Mouse (Mus musculus) adrenal gland, adult 8-10 months (tissue): Measurements from ENCODE around the gene Alyref. TPM values are rescaled to one million over a fixed set of nuclear protein-coding genes. Genes with fewer than 3 reads are reported as not detected.
"Not testable (repeated sequence)": the region's sequence is repeated elsewhere in the genome, so short reads cannot be mapped to it uniquely, and the experiment has no call there.

ENCODE experiments used
- DNase-seq: peaks from one replicate; pipeline ENCODE4 v3.0.0; 2022
- total RNA-seq, 4 experiments: library from RNA; stranded (reverse); gene quantifications; 2 replicates each; pipeline ENCODE4 v1.2.4; 2022

The Alyref gene
- total RNA-seq, 4 experiments from 2014 or later, result 52.1 to 102 (median 72.7) TPM

DNA sequence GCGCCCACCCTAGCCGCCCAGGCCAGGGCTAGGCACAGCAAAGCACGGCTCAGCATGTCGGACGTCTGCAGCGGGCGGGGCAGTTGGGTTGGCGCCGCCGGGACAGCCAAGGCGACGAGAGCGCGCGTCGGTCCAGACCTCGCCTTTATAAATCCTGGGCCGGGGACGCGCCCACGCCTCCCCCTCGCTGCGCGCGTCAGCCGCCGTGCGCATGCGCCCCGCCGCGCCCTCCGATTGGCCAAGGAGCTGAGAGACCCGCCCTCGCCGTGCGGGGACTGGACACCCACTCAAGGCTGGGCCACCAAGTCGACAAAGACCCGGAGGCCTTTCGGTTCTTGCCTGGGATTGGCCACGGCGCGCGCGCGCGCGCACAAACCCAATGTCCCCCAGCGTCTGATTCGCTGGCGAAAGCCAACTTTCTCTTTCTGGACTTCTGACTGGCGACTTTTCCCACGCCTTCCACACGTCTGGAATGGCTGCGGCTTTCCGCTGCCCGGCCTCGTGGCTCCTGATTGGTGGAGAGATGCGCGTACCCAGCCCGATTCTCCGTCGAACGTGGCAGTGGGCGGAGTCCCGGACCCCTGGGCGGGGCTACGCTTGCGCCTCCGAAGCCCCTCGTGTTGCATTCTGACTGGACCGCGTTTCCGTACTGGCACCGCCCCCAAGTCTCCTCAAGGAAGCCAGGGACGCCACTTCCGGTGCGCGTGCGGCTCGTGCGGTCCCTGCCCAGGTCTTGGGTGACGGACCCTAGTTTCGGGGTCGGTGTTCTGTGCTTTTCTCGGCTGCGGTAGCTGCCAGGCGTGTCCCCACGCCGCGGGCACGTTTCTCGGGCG lies 25.2 kb downstream of the Alyref start, which contains the start of gene P4hb:
P4hb (minus strand) TSS at position 502 of the 833 bp plus-strand sequence.
- peak; percentile 100 for DNase-seq

DNA sequence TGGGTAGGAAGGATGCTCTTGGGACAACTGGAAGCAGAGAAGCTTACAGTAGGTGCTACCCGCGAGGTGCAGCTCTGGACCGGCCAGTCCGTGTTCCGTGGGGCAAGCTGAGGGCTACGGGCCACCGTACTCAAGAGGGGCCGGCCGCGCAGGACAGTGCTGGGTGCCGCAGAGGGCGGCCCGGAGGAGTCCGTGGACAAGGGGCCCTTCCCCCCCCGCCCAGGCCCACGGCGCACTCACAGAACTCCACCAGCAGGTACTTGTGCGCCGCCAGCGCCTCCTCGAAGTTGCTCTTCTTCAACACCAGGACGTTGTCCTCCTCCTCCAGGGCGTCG lies 25.8 kb downstream of the Alyref start:
- no peak for DNase-seq

DNA sequence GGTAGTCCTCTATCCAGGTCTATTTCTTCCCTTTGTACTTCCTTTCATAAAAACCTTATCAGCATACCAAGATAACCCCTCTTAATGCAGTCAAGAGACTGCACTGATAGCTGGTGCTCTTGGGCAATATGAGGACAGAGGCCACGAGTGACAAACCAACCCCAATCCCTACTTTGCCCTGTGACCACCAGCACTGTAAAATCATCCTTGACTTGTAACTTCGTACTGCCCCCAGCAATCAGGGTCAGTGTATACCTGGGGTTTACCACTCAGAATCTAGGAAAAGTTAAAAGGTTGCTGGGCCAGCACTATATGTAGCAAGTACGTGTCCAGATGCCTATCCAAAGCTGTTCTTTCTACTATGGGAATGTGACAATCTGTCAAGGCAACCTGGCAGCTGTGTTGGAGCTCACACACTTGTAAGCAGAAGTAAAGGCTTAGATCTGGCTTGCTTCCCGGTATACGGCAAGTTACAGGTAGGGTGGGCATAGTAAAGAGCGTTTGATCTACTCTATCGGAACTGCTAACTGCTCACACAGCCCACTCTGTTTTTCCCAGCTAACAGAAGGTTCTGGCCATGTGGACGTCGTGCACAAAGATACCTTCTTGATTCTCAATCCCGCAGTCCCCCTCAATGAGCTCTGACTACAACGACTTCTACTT lies 26.3 kb downstream of the Alyref start:
- DNase-seq, result no peak

DNA sequence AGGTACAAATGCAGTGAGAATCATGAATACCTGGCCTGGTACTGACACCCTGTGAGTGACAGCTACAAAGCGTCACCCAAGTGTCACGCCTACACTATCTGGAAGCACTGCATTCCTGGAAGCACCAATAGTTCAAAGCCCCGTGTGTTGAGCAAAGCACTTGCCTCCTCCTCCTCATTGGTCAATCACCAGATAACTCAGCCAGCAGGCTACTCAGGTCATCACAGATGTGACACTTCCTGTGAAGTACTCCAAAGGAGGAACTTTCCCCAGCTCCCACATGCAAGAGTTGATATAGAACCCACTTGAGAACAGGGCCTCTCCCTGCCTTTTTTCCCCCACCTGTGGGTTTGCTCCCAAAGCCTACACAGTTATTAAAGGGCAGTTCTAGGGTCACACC lies 27.0 kb downstream of the Alyref start:
- DNase-seq, result no peak

DNA sequence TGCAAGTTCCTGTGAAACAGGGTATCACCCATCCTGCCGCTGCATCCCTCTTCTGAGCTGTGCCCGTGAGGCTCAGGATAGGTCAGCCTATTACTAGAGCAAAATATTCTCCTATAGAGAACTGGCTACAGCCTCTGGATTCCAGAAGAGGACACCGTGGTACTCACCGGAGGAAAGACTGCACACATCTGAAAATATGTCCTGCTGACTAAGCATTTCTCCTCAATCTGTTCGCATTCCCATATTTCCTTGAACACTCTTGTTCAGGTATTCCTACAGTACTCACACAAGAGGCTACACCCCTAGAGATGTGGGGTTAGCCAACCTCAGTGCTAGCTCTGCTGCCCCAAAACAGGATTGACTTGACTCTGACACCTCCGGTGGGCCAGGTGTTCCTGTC lies 29.8 kb downstream of the Alyref start:
- DNase-seq, result no peak

DNA sequence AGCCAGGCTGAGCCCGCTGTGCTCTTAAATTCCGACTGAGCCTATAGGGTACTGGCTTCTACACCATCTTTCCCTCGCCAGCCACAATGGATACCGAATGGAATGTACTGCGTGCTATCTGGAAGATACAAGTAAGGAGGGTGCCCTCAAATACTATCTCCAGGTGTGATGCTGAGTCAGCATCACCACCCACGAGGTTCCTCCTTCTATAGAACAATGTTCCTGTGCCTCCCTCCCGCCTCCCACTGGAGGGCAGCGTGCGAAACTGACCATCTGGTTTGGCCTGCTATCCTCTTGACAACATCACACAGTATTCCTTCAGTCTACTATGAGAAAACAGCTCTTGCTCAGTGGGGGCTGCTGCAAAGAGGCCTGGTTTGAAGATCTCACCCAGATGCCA lies 33.1 kb downstream of the Alyref start:
- DNase-seq, result no peak

DNA sequence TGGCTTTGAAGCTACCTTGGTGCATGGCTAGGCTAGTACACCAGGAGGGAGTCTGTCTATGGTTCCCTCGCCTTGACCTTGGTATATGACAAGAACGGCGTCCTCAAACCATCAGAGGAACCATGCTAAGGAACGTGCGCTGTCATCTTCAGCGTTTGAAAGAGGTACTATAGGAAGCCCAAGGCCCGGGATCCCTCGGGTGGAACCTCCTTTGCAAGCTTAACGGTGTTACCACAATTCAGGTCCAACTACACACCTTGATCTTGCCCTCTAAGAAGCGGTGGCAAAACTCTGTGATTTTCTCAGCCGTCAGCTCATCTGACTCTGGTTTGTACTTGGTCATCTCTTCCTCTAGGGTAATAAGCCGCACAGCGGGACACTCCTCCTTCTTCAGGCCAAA lies 35.2 kb downstream of the Alyref start:
- no peak for DNase-seq

DNA sequence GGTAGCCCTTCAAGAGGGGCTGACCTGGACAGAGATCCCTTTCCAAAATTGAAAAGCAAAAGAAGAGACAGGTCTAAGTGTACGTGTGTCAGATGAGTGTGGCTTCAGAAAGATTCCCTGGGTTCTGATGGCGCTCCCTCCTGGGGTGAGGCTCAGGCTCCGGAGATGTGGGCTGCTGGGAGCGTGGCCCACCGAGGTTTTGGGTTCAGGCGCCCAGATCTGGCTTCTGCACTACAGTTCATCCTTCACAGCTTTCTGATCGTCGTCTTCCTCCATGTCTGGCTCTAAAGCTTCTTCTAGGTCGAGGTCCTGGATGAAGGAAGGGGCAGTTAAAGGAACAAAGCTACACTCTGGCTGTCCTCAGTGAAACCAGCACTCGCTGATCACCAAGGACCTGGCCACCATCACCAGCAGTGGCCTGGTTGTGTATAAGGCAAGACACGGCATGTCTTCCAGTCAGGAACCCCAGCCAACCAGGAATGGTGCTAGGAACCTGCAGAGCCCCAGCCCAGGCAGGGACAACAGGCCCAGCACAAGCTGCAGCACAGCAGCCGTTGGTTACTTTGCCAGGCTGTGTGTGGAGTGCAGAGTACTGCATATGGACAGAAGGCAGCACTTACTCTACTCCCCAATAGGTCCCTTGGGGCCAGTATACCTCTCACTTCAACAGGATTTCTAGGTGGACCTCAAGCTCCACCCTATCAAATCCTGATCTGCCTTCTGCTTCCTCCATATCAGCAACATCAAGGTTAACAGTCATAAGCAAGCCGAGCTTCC lies 37.0 kb downstream of the Alyref start:
- DNase-seq, result no peak

DNA sequence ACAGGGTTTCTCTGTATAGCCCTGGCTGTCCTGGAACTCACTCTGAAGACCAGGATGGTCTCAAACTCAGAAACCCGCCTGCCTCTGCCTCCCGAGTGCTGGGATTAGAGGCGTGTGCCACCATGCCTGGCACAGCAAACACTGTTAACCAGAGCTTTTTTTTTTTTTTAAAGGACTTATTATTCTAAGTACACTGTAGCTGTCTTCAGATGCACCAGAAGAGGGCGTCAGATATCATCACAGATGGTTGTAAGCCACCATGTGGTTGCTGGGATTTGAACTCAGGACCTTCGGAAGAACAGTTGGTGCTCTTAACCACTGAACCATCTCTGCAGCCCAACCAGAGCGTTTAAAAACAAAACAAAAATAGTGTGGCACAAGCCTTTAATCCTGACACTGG lies 39.3 kb downstream of the Alyref start:
- not testable (repeated sequence) for DNase-seq

DNA sequence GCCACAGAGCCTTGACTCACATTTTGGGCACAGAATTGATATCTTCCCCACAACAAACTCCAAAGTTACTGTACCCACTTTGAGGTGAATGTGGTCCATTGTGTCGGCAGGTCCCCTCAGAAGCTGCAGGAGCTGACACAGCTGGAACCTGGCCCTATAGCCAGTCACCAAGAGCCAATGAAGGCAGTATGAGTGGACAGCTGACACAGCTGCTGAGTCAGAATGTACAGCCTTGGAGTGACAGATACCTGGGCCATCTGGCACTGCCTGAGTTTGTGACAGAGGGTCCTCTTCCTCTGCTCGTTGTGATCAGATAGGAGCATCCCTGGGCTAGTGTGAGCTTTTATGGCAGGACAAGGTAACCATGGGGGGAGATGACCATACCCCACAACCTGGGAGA lies 42.9 kb downstream of the Alyref start:
- DNase-seq, result peak; percentile 67

DNA sequence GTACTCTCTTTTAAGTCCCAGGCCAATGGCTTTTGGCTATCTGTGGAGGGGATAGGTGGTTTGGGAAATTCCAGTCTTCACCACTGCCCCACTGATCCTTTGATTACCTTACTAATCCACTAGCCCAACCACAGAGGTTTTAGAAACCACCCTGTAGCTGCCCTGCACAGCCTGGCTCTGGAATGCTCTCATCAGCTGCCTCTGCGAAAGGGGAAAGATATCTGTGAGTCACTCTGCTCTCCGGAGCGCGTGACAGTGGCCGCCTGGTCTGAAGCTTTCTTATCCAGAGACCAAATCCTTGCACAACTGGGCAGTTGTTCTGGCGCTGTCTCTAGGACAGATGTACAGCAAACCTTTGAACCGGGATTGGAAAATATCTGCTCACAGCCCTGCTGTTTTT lies 43.3 kb downstream of the Alyref start:
- DNase-seq, result peak; percentile 67

DNA sequence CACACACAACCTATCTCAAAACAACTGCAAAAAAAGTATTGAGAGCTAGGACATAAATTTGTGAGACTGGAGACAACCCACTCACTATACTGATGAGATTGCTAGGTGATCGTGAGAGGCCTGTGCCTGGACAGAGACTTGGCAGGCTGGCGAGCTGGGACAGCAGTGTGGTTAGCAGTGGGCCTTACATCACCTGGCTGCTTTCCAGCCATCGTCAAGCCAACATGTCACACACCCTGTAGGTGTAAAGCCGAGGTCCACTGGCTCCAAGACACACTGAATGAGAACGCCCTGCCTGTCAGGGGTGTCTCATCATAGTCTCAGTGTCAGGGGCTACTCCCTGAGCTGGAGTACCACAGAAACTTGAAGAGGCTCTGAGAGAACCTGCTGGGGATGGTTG lies 45.4 kb downstream of the Alyref start:
- DNase-seq, result no peak

DNA sequence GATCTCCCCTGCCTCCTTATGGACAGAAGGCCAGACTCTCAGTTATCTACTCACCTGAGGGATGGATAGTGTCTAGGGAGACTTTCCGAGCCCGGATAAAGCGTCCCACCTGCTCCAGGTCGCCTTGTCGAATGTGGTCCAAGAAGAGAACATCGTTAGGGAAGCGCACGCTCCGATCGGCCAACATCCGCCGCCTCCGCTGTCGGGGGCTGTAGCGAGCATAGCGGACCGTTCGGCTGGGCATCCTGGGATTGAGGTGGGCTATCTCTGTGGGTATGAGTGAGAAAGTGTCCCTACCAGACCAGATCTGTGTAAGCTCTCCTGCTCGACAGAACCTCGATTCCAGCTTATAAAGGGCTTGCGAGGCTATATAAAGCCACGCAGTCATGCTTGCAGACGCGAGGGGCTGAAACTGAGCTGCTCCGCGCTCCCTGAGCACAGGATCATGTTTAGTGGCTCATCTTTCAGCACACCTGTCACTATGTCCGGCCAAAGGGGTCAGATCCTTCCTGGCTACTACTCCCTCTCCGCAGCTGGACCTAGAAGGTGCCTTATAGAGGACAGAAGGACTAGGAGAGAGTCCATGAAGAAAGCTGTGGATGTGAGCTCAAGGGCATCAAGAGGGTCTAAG lies 47.2 kb downstream of the Alyref start, which contains the start of gene Ppp1r27:
Ppp1r27 (minus strand) TSS at position 323 of the 631 bp plus-strand sequence.
- DNase-seq, result no peak

DNA sequence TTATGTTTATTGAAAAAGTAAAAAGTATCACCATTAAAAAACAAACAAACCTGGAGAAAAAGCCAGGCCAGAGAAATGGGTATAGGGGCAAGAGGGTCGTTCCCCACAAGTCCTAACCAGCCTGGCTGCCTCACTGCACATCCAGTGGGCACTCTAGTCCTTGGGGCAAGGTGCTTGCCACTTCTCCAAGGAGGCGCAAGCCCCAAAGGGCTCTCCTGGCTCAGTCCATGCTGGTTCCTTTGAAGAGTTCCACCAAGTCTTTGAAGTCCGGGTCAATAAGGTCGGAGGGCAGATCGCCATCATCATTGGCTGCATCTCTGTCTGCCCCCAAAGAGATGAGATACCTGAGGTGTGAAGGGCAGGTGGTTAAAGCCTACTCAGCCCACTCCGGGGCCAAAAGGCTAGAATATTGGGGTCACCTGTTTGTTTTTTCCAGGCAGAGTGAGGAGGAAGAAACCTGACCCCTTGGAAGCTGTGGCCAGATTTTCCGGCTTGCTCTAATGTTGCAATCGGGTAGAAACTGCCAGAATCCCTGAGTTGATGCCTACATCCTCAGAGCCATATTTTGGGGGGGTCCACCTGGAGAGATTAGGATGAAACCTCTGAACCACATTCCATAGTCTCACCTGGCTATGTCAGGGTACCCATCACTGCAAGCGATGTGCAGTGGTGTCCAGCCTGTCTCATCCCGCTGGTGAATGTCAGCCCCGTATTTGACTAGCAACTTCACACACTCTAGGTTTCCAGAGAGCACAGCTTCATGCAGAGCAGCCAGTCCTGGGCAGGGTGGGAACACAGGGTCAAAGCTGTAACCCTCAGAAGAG lies 48.0 kb downstream of the Alyref start:
- DNase-seq, result no peak

DNA sequence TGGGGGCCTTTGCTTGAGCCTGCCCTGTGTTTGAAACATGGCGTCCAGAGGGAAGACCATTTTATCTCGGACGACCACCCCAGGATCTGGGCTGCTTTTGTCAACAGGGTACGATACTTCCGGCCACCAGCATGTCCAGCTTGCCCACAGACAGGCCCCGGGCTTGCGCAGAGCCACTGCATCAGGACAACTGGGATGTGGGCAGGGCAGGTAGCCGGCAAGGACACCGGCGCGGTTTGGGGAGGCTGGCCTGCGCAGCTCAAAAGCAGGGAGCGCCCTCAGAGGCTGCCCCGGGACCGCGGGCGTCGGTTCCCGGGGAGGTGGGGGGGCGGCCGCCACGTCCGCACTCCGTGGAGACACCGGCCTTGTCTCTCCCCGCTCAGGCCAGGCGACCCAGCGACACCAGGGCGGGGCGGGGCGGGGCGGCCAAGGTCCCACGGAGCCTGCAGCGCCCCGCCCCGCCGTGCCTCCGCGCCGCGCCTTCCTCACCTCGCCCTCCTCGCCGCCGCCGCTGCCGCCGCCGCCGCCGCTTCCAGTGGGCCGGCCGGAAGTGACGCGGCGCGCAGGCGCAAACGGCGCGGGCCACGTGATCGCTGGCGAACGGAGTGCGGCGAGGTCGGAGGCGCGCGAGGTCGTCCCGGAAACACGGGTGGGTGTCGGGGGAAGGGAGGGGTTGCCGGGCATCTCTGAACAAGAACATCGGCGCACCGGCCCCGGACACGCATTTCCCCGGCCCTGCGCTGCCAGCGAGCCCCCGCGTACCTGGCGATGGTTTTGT lies 48.8 kb downstream of the Alyref start, which contains the start of gene Mcrip1:
Mcrip1 (minus strand) TSS at position 560 of the 778 bp plus-strand sequence.
- DNase-seq, result peak; percentile 90

DNA sequence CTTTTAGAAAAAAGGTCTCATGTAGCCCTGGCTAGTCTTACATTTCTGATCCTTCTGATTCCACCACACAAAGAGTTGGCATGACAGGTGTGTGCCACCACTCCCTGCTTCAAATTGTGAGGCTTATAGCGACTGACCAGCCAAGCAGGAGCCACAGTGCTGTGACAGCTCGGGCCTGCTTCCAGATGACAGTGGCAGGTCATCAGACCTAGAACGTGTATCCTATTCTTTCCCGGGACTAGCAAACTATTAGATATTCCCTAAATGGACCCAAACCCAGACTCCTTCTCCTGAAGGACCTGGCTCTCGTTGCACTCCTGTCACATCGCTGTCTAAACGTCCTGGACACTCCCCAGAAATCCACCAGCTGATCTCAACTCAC lies 49.4 kb downstream of the Alyref start:
- no peak for DNase-seq

DNA sequence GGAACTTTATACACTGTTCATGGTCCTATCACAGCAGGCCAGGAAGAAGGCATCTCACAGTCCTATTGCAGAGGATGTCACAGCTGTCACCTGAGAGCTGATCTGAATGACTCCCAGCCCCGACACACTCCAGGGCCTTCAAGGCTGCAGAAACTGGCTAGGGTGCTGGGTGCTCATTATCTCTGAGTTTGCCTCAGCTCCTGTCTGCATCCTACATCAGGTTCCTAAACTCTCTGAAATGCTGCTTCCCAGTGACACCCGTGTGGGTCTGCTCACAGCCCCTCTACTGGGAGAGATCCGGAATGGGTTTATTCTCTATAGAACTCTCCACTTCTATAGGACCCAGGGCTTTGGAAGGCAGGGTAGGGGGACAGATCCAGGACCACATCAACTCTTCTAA lies 50.0 kb downstream of the Alyref start:
- DNase-seq, result no peak

DNA sequence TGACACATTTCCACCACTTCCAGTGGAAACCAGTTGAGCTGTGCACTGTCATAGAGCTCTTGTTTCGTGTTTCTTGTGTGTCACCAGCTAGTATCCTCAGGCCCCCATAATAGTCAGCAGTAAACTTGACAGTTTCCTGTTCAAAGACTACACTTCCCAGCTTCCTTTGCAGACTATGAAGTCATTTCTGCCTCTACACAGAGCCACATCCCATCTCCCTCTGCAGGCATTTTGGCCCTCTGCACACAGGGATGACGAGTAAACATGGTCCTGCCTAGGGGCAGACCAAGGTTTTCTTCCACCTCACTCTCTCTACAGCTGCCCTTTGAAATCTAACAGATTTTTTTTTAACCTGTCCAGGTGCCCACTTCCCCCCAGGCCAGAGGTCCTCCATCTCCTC lies 50.7 kb downstream of the Alyref start:
- no peak for DNase-seq

DNA sequence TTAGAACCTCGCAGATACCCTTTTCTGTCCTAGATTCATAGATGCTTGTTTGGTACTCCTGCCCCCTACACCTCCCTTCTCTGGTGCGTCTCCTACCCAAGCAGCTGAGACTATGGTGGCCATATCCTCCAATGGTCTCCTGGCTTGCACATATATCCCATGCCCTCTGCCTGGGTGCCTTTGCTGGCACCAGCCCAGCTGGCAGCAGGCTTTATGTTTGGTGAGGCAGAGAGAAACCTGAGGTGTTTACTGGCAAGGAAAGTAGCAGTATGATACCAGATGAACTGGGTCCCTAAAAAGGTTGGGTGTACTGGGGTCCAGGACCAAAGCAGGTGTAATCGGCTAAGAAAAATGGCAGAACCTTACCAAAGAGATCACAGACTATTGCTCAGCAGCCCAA lies 52.2 kb downstream of the Alyref start:
- no peak for DNase-seq

DNA sequence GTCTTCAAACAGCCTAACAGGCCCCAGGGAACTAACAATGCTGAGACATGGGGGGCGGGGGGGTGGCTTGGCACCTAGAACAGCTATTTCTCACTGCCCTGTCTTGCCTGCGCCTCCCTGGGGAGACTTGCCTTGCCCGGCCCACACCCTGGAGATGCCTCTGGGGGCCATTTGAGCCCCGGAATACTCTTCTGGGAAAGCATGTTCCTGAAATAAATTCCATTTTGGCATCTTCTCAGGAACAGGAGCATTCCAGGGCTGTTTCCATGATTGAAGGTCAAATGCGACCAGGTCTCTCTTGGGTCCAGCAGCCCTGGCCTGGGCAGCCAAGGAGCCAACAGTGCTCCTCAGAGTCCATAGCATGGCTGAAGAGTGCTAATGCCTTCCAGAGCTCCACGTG lies 55.8 kb downstream of the Alyref start:
- no peak for DNase-seq
